Mouse (Mus musculus): ENCODE measurements around the gene Barhl1.

Barhl1 gene

GRCm38 (mm10) chr2:28911331-28912038 lies 5.0 kb downstream of the Barhl1 start:
- DNase-seq (ENCODE audit: low read depth): no peak

DNA sequence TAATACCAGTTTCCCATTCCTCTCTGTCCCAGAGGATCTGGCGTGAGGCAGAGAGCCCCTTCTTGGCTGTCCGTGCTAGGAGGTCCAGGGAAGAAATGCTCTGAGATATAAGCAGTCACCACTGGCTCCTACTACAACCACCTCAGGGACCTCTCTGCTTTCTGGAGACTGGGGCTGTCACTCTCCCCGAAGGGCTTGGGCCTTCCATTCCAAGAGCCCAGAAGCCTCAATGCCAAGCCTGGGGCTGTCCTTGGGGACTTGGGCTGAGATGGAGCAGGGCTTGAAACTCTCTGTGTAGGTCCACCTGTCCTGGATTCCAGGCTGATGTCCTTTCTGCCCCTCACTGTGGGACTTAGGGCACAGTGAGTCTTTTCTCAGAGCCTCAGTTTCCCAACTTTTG lies 5.6 kb downstream of the Barhl1 start:
- DNase-seq (ENCODE audit: low read depth): no peak

DNA sequence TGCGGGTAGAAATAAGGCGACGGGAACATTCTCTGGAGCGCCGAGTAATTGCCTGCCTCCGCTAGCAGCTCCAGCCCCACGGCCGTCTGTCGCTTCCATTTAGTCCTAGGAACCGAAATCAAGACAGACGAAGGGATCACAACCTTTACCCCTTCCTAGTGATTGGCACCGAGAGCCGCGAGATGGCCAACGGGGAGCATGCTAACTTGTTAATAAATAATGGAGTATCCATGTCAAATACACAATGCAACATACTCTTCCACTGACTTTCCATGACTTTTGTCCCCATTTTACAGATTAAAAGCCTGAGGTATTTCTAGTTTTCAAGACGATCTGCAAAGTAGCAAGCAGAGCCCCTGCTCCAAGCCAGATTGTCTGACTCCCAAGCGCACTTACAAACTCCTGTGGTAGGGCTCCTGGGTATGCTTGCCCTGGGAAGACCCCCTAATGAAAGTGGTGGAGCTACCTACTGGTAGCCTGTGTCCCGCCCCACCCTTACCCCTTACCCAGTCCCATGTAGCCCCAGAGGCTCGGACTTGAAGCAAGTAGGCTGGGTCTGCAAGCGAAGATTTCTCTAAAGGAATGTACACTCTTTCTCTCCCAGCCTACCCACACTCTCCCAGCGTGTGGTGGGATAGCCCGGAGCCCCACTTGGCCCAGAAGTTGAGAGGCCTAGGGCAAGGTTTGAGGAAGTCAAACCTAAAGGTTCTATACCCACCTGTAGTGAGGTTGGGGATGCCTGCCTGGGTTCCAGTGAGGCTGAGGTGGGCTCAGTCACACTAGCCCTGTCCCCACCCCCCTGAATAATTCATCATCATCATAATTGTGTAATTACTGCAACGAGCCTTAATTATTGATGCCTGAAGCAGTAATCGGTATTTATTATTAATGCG lies 6.4 kb downstream of the Barhl1 start:
- DNase-seq (ENCODE audit: low read depth): no peak

DNA sequence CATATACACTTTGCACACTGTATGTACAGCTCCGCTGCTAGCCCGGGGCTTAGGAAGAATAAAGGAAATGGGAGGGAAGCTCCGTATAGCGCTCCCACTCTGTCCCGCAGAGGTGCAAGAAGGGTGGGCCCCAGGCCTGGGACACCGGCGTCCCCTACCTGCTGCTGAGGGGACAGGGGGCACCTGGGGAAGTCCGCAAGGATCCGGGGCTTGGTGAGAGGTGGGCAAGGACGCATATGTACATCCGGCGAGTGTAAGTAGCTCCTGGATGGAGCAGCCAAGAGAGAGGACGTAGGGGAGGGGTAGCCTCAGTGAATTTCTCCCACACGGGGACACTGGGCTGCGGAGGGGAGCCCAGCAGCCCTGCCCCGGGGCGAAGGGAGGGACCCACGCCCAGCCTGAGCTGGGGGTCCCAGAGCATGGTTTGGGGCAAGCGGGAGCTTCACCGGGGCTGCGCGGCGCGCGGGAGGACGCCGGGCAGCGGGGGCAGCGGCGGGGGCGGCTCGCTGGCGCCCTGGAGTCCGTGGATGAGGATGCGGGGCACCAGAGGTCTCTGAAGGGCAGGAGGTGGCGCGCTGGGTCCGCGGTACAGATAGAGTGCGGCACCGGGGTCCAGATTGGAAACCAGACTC lies 7.2 kb downstream of the Barhl1 start:
- DNase-seq (ENCODE audit: low read depth): no peak

- DNase-seq (ENCODE audit: low read depth): no peak
Measured at GRCm38 (mm10) chr2:28908389-28909153, 7.9 kb downstream of the Barhl1 start.

DNA sequence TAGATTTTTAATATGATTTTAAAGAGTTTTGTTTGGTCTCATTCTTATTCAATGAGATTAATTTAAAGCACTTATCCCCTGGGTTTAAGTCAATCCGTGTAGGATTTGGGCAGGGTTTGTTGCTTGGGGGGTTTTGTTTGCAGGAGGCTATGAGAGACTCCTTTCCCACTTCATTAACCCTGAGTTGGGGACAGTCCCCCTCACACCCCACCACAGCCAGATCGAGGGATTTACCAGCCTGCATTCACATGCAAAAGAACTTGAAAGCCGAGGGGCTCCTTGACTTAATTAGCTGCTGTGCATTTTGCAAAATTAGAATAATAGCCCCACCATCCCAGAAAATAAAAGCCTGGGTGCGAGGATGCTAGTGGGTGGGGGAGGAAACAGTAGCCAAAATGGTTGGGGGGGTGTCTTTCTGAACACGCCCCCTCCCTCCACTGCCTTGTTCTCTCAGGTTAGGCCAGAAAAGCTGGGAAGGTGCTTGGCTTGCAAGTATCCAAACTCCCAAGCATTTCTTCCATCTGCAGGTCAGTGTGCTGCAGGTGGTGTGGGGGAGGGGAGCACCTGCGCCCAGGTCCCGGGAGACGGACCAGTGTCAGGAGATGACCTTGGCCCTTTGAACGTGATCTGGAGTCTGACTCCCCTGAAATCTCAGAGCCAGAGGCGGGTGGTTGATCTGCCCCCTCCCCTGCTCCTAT lies 8.6 kb downstream of the Barhl1 start:
- DNase-seq (ENCODE audit: low read depth): no peak

- no peak for DNase-seq (ENCODE audit: low read depth)
Measured at GRCm38 (mm10) chr2:28905561-28905960, 10.9 kb downstream of the Barhl1 start.

- no peak for DNase-seq (ENCODE audit: low read depth)
Measured at GRCm38 (mm10) chr2:28904786-28905185, 11.7 kb downstream of the Barhl1 start.

- no peak for DNase-seq (ENCODE audit: low read depth)
Measured at GRCm38 (mm10) chr2:28903871-28904270, 12.6 kb downstream of the Barhl1 start.

- DNase-seq (ENCODE audit: low read depth): no peak
Measured at GRCm38 (mm10) chr2:28902291-28902690, 14.2 kb downstream of the Barhl1 start.

- no peak for DNase-seq (ENCODE audit: low read depth)
Measured at GRCm38 (mm10) chr2:28897340-28897899, 19.0 kb downstream of the Barhl1 start.

- no peak for DNase-seq (ENCODE audit: low read depth)
Measured at GRCm38 (mm10) chr2:28895876-28896275, 20.6 kb downstream of the Barhl1 start.

DNA sequence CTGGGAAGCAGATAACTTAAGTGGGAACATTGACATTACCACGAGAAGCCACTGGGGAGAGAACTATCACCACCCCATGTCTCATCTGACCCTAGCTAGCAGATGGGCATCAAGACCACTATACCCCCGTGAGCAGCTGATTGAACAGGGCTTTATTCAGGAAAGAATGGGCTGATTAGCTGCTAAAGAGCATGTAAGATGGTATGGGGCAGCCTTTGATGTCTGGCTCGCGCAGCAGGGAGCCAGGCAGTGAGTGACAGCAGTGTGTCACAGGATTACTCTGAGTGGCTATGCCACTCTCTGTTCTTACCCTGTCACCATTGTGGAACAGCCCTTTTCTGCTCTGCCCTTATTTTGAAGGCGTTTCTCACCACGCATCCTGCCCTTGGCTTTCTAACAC lies 22.9 kb downstream of the Barhl1 start:
- DNase-seq (ENCODE audit: low read depth): no peak

GRCm38 (mm10) chr2:28892796-28893195 lies 23.7 kb downstream of the Barhl1 start:
- DNase-seq (ENCODE audit: low read depth): no peak

- DNase-seq (ENCODE audit: low read depth): no peak
Measured at GRCm38 (mm10) chr2:28884914-28885313, 31.6 kb downstream of the Barhl1 start.

GRCm38 (mm10) chr2:28882826-28883485 lies 33.5 kb downstream of the Barhl1 start:
- no peak for DNase-seq (ENCODE audit: low read depth)

DNA sequence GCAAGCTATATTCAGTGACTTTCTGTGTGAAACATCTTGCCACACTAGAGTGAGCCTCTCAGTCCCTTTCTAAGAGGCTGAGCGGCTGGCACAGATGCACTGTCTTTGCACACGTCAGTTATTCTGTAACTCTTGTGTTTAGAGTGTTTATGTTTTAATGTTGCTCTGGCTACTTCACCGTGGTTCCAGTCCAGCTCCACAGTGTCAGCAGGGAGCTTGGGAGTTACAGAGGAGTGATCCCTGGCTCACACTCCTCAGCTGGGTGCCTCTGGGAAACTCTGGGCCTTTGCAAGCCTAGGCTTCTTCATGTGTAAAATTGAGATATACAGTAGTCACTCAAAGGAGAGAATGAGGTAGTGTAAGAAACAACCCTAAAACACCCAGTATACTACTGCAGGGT lies 34.4 kb downstream of the Barhl1 start:
- no peak for DNase-seq (ENCODE audit: low read depth)

- DNase-seq (ENCODE audit: low read depth): no peak
Measured at GRCm38 (mm10) chr2:28881275-28881674, 35.2 kb downstream of the Barhl1 start.

DNA sequence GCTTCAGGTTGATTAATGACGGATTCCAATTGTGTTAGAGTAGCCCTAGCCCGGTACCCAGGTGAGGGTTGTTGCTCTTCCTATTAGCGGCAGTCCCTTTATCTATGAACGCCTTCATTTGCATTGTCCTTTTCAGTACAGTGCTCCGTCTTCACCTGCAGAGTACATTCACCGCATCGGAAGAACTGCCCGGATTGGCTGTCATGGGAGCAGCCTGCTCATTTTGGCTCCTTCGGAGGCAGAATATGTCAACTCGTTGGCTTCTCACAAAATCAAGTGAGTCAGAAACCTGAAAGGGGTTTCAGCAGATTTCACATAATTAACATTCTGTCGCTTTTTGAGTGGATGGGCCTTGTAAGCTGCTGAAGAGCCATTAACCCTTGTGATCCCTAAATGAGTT lies 40.9 kb downstream of the Barhl1 start:
- no peak for DNase-seq (ENCODE audit: low read depth)

DNA sequence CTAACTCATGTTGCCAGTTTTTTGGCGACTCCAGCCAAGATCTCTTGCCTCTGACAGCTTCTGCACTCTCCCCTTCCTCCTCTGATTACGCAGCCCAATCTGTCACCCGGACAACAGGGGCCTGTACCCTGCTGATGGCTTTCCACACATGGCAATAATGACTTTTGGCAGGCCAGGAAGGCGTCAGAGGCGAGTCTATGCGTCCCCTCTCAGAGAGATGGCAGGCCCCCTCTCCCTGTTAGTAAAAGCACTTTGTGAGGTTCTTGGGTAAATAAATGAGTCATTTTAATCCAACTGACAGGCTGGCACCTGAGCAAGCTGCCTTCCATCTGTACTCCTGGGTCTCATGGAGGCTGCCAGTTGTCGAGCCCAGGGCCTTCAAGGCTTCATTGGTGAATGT lies 49.0 kb downstream of the Barhl1 start:
- DNase-seq (ENCODE audit: low read depth): no peak

DNA sequence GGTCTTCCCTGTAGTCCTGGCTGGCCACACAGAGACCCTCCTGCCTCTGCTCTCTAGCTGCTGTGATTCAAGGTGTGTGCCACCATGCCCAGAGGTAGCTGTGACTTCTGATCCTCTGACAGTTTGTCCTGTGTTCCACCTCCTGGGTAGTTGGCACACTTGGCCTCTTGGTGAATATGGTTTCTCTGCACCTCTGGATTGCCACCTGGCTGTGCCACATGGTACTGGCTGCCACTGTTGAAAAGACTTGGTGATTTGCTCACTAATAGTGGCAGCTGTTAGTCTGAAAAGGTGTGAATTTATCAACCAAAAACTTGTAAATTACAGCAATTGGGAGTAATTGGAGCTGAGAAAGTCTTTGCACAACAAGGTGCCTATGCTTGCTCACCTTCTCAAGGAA lies 52.6 kb downstream of the Barhl1 start:
- no peak for DNase-seq (ENCODE audit: low read depth)

Measured in 416B (cell line).